Mouse (Mus musculus) CH12.LX (cell line): Measurements from ENCODE around the gene Vwa5b1.

Experiments used
- CTCF ChIP-seq, 2 experiments: IDR thresholded peaks in 1 of 2; conservative IDR thresholded peaks in 1 of 2; 2 replicates each; pipeline ENCODE4 v1.5.1; 2011 to 2012; ENCODE audit warnings: low read depth in 2 of 2, low read length in 2 of 2, improper control_type of control experiment in 1 of 2, inconsistent platforms in 1 of 2, mild to moderate bottlenecking in 1 of 2, moderate library complexity in 1 of 2
- EP300 ChIP-seq: IDR thresholded peaks from 2 replicates; pipeline ENCODE4 v1.6.1; 2011; ENCODE audit warnings: low read length, improper control_type of control experiment
- IRF4 ChIP-seq: IDR thresholded peaks from 2 replicates; pipeline ENCODE4 v1.6.1; 2014; ENCODE audit warnings: low read depth, mild to moderate bottlenecking, inconsistent platforms, low read length, improper control_type of control experiment
- JUND ChIP-seq: conservative IDR thresholded peaks from 2 replicates; pipeline ENCODE4 v1.6.1; 2011; ENCODE audit warnings: low read depth, low read length, improper control_type of control experiment
- NELFE ChIP-seq: IDR thresholded peaks from 2 replicates; pipeline ENCODE4 v1.6.1; 2011; ENCODE audit warnings: low read depth, low read length, improper control_type of control experiment
- POLR2A ChIP-seq: IDR thresholded peaks from 2 replicates; pipeline ENCODE4 v1.6.1; 2011; ENCODE audit warnings: low read depth, mild to moderate bottlenecking, improper control_type of control experiment, low read length
- POLR2AphosphoS2 ChIP-seq: IDR thresholded peaks from 2 replicates; pipeline ENCODE4 v1.6.1; 2011; ENCODE audit warnings: low read depth, low read length, improper control_type of control experiment
- USF1 ChIP-seq: IDR thresholded peaks from 2 replicates; pipeline ENCODE4 v1.6.1; 2014; ENCODE audit warnings: low read depth, mild to moderate bottlenecking, inconsistent platforms, low read length, improper control_type of control experiment
- ZKSCAN1 ChIP-seq: IDR thresholded peaks from 2 replicates; pipeline ENCODE4 v1.6.1; 2012; ENCODE audit warnings: low read depth, inconsistent platforms, low read length, improper control_type of control experiment, borderline replicate concordance

DNA sequence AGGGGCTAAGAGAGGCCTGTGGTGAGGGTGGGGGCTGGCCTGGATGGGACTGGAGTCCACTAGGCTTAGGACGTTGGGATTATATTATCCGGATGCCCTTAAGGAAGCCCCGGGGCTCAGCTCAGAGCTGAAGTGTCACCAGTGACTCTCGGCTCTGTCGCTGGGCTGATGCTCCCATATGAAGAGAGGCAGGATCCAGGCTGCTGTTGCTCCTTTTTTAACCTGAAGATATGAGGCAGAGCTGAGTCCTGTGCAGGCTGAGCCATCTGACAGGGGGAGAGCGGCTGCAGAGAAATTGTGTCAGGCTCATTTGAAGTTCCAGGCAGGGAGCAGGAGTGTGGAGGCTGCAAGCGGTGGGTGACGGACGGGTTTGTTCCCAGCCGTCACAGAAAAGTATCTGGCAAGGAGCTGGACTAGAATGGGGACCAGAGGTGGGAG, 87.5 kb downstream of the Vwa5b1 start:
- TF ChIP-seq NELFE (no peak), POLR2AphosphoS2 (no peak), USF1 (no peak), JUND (no peak), IRF4 (no peak), CTCF (conservative IDR thresholded peaks at IDR 0.05 in 1 of 2, IDR thresholded peaks at IDR 0.05 in 1 of 2; ENCODE audit: low read depth in 2 of 2, low read length in 2 of 2) (no peak), POLR2A (no peak), EP300 (no peak), ZKSCAN1 (no peak)
